Mouse (Mus musculus) gastrocnemius, adult 2 months (tissue): Measurements from ENCODE around the gene Prkab1. TPM values are rescaled to one million over a fixed set of nuclear protein-coding genes. Genes with fewer than 3 reads are reported as not detected.

Source experiments
- DNase-seq: peaks from one replicate; pipeline ENCODE4 v3.0.0; 2022
- H3K27ac ChIP-seq: fragments of 200-600 bp; 2 replicates; pipeline ENCODE4 v1.8.1; 2022; ENCODE audit warnings: mild to moderate bottlenecking
- H3K4me3 ChIP-seq: fragments of 200-600 bp; 2 replicates; pipeline ENCODE4 v1.8.1; 2022; ENCODE audit warnings: mild to moderate bottlenecking, moderate library complexity
- CTCF ChIP-seq: fragments of 200-600 bp; IDR thresholded peaks from 2 replicates; pipeline ENCODE4 v1.8.1; 2022; ENCODE audit warnings: antibody characterized with exemption, mild to moderate bottlenecking, moderate library complexity
- intact Hi-C: fragments of 180-260 bp; cut with DNase I; formaldehyde crosslinking; loops from one replicate; pipeline ENCODE4 v1.15.1; 2025
- total RNA-seq, 2 experiments: library from RNA; stranded (reverse); gene quantifications; 2 replicates each; pipeline ENCODE4 v1.2.3; 2021

The Prkab1 gene
- total RNA-seq, 2 experiments from 2014 or later, result 11.0 to 11.1 TPM

DNA sequence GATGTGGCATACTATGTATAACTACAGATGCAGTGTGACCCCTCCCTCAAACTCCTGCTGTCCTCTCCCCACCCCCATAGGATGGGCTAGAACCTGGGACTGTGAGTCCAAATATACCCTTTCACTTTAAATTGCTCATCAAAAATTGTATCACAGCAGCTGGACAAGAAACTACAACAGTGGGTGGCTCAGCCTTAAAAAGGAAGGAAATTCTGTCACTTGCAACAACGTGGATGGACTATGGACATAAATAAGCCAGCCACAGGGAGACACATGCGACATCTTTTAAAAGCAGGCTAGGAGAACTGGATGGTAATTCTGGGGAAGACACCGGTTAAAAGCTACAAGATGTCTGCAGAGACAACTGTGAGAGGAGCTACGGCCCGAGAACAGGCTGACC, 7.8 kb downstream of the Prkab1 start:
- Histone ChIP-seq H3K4me3 (no peak overlapping the region), H3K27ac (no peak overlapping the region)
- no peak for DNase-seq
- intact Hi-C loops, result loop anchor here (10.0 kb wide), 1 partner anchor 362 kb away; no protein-coding TSS in a partner anchor
- TF ChIP-seq CTCF, result no peak

- Histone ChIP-seq H3K4me3 (no peak overlapping the region), H3K27ac (no peak overlapping the region)
- intact Hi-C loops, result loop anchor here (10.0 kb wide), 1 partner anchor 359 kb away; no protein-coding TSS in a partner anchor
- no peak for TF ChIP-seq CTCF
- DNase-seq, result no peak
Observed at GRCm38 (mm10) chr5:116014237-116014636, 10.1 kb downstream of the Prkab1 start.

- H3K27ac ChIP-seq, result no peak overlapping the region
- H3K4me3 ChIP-seq, result no peak overlapping the region
- intact Hi-C loops, result loop anchor here (10.0 kb wide), 1 partner anchor 359 kb away; no protein-coding TSS in a partner anchor
- no peak for DNase-seq
- TF ChIP-seq CTCF, result no peak
Observed at GRCm38 (mm10) chr5:116013821-116014220, 10.5 kb downstream of the Prkab1 start.

DNA sequence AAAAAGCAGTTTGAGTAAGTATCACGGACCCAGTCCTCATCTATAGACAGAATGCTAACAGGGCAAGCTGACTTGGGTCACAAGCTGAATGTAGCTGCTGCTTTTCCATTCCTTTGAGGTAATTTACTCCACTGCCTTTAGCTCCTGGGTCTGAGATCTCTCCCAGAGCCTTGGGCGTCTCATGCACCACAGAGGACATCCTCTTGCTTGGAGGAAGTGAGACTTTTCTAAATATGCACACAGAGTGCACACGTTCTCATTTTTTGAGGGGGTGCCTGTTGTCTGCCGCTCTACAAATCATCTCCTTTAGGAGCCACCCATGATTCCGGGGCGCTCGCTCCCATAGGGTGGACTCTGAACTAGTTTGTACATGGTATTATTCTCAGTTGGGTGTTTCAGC, 11.8 kb downstream of the Prkab1 start:
- intact Hi-C loops, result loop anchor here (10.0 kb wide), 1 partner anchor 358 kb away; no protein-coding TSS in a partner anchor
- no peak for TF ChIP-seq CTCF
- Histone ChIP-seq H3K4me3 (no peak overlapping the region), H3K27ac (no peak overlapping the region)
- DNase-seq, result no peak

DNA sequence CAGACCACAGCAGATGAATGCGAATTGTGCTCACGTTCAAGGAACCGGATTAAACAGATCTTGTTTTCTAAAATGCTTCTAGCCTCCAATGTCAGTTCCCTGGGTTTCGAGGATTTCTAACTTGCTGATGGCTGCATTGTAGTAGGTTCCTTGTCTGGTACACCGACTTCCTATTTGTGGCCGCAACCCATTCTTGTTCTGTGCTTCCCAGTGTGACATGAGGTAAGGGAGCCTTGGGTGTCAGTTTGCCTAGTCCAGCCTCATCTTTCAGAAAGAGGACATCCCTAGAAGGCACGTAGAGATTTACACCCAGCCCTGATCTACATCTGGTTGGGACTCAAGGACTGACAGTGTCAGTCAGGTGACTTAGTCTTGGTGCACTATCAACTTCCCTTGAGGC, 12.6 kb downstream of the Prkab1 start:
- DNase-seq, result no peak
- no peak for TF ChIP-seq CTCF
- H3K4me3 ChIP-seq, result no peak overlapping the region
- intact Hi-C loops, result loop anchor here (10.0 kb wide), 1 partner anchor 357 kb away; no protein-coding TSS in a partner anchor
- H3K27ac ChIP-seq, result no peak overlapping the region

DNA sequence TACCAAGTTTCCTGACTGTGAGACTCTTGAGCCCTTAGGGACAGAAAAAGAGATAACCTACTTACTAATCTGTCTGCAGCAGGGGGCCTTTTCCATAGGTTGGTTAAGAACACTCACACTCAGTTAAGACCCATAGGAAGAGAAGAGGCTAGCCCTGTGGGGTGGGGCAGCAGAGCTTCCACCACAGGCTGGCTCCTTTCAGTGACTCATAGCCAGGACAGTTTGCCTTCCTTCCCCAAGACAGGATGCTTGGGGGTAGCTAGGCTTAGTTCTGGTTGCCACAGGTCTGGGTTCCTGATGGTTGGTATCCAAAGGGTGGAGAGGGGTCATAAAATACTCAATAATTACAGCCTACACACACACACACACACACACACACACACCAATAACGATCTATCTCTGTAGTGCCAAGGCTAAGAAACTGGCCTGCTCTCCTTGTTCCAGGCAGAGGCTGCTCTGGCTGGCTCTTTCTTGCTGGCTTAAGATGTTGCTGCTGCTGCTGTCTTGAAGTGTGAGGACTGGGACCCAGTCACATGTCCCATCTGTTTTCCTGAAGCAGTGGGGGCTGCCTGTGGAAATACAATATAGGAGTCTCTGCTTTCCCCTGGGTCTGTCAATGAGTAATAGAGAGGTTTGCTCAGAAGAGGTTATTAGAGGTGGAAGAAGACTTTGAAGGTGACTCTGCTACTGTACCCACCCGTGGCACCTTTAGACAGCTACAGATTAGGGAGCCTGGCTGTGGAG, 14.3 kb downstream of the Prkab1 start:
- no peak for TF ChIP-seq CTCF
- intact Hi-C loops, result loop anchor here (10.0 kb wide), 1 partner anchor 355 kb away; no protein-coding TSS in a partner anchor
- H3K4me3 ChIP-seq, result no peak overlapping the region

DNA sequence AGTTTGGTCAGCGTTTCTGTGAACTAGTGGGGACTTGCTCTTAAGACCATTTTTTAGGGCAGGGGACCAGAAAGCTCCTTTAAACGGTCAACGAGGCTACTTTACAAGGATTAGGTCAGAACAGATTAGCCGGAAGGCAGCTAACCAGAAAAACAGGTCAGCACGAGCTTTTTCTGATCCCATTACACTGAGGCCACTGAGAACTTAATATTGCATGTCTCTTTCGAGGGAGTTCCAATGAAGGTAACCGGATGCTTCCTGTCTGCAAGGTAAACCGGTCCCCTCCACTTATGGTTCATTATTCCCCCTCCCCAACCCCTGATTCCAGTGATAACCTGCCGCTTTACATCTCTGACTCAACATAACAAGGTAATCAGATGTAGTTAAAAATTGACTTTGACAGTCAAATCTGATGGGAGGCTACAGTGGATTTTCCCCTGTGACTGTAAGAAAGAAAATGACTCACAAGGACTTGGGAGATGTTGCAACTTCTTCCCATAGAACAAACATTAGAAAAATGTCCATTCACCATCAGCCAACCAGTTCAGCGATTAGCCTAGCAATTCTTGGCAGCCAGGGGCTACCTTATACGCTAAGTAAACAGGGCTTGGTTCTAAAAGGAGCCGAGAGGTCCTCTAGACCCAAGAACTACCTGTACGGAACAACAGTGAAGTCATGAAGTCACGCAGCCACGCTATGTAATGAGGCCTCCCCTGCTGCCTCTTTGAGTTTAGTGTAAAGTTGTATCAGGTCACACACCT, 15.0 kb downstream of the Prkab1 start:
- DNase-seq, result no peak
- intact Hi-C loops, result no loop called here
- no peak overlapping the region for H3K4me3 ChIP-seq
- no peak for TF ChIP-seq CTCF
- H3K27ac ChIP-seq, result no peak overlapping the region

More for the DNA sequence above, 14.3 kb downstream of the Prkab1 start:
- no peak overlapping the region for H3K27ac ChIP-seq
- no peak for DNase-seq

DNA sequence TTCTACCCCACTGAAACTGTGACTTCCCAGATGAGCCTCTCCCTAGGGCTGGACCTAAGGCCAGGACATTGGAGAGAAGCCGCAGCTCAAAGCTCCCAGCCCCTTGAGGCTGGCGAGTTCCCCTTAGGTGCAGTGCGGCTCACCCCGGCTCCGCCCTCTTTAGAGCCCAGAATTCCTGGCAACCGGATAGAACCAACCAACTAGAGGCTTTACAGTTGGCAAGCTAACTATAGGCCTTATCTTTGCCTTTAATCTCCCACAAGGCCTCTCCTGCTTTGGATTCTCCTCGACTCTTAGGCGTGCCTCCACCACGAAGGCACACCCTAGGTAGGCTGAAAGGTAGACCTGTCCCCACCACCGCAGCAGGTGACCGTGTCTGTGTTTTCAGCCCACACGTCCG, 16.6 kb downstream of the Prkab1 start:
- DNase-seq, result no peak
- TF ChIP-seq CTCF, result no peak
- H3K27ac ChIP-seq, result no peak overlapping the region
- no peak overlapping the region for H3K4me3 ChIP-seq
- intact Hi-C loops, result no loop called here

DNA sequence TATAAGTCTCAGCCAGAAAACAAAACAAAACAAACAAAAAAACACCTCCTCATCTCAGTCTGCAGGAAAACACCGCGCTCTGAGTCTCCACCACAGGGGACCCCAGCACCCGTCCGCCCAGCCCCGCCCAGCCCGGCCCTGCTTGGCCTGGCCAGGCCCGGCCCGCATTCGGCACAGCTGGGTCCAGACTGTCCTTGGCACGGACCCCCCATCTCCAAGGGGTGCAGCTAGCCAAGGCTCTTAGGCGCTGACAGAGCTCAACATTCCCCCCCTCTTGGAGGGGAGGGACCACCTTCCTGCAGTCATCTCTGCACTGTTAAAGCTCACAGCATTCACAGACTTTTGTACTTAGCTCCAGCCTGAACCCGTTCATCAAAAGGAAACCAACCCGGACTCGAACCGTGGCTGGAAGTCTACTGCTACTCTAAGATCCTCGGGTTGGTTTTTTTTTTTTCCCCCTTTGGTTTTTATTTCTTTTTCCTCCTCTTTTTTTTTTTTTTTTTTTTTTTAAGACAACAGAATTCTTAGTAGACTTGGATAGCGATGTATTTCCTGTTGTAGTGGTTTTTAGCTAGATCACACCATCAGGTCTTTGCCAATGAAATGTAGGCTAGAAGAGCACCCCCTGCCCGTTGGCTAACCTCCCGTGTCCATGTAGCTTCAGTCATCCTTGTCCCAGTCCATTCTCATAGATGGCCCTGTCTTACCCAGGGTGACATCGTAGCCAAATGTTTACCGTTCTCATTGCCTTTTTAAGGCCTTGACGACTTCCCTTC, 17.8 kb downstream of the Prkab1 start:
- no peak overlapping the region for H3K27ac ChIP-seq
- DNase-seq, result peak; percentile 55
- intact Hi-C loops, result no loop called here
- TF ChIP-seq CTCF, result peak; percentile 57
- H3K4me3 ChIP-seq, result no peak overlapping the region

DNA sequence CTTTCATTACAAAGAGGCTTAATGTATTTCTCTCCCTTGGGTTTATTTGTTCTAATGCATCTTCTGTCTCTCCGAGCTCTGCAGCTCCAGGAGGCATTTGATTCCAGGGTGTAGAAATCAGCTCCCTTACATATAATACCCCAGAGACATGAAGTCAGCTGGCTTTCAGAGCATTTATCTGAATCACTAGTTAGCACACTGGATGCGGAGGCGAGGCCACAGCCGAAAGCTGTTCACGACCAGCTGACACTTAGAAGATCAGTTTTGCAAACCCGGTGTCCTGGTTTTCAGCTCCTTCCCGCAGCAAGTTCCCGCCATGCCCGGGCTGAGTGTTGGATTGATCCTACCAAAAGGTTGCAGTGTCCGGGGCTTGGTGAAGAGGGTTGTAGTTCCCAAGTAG, 20.0 kb downstream of the Prkab1 start:
- no peak overlapping the region for H3K27ac ChIP-seq
- intact Hi-C loops, result no loop called here
- no peak for TF ChIP-seq CTCF
- H3K4me3 ChIP-seq, result no peak overlapping the region
- no peak for DNase-seq

GRCm38 (mm10) chr5:116003825-116004224, 20.5 kb downstream of the Prkab1 start:
- Histone ChIP-seq H3K4me3 (no peak overlapping the region), H3K27ac (no peak overlapping the region)
- no peak for TF ChIP-seq CTCF
- DNase-seq, result no peak
- intact Hi-C loops, result no loop called here

DNA sequence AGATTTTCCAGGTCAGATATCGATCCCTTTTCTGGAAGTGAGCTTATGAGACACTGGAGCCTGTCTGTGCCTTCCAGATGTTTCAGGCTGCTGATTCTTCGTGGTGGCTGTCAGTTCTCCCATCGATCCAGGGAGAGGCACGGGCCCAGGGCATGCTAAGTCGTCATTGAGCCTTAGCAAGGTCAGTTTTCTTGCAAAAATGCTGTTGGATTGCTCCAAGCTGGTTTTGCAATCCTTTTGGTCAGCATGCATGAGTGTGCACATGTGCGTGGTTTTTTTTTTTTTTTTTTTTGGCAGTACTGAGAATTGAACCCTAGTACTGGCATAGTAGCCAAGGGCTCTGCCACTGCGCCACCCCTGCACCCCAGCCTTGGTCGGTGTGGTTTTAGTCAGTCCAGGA, 21.2 kb downstream of the Prkab1 start:
- no peak for TF ChIP-seq CTCF
- intact Hi-C loops, result no loop called here
- H3K4me3 ChIP-seq, result no peak overlapping the region
- no peak overlapping the region for H3K27ac ChIP-seq
- no peak for DNase-seq
